ENCODE assay signal across 9 mouse cellular contexts in the genomic region with DNA sequence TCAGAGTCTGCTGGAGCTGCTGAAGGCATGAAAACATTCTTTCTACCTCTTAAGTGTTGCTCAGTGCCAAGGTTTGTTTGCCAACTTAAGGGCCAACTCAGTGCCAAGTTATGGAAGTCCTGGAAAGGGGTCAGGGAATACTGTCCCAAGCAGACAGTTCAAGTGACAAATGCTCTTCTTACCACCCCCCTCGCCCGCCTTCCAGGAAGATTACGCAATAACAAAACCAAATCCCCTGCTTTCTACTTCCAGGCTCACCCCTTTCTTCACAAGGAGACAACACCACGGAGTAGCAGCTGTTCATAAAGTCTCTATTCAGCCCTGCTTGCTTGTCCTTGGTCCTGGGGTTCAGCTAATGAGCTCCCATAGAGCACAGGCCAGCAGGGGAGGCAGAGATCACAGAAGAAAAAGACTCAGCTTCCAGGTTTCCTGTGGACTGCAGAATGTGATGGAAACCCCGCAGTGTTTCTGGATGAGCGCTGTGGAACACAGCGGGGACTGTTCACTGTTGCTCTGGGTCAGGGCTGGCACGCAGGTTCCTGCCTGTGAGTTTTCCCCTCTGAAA. TPM values are rescaled to one million over a fixed set of nuclear protein-coding genes. Genes with fewer than 3 reads are reported as not detected.
A peak's percentile ranks its signal among the peaks of the same experiment; 100 is the strongest.
DNase-seq lines count a peak whose midpoint lies in the region; ATAC-seq and TF ChIP-seq lines count a peak whose summit lies in the region.
"Had no signal": no experiment of that assay in that cellular context is flagged by ENCODE, and none has a peak within 500 bp of the region (broad histone marks: within the 10 kb centered on the region; RNA-seq: fewer than 3 reads in every experiment).

No protein-coding gene starts in this region.

- peak; percentile 89 for ATAC-seq in lung, postnatal 0 days
- no peak for ATAC-seq in megakaryocyte progenitor cell, adult 5-6 weeks (replicated peaks; ENCODE audit: poor library complexity)

- no peak overlapping the region for H3K4me2 ChIP-seq in lung, postnatal 0 days (replicated peaks; ENCODE audit: low read depth, low read length)
- H3K4me2 ChIP-seq: liver, embryonic 13.5 days had no signal

- WGBS in lung, postnatal 0 days = 32% methylated on average over 8 of the region's 8 CpGs

- peak; percentile 24 to 31 for DNase-seq in layer of hippocampus, adult 2 months (ENCODE audit: low spot score in 2 of 2)
- DNase-seq in layer of hippocampus, postnatal 25 days (ENCODE audit: extremely low spot score in 1 of 2, low spot score in 1 of 2) = no peak
- peak; percentile 22 for DNase-seq in cerebellum, adult 9-10 months
- peak; percentile 25 to 48 for DNase-seq in gastrocnemius, adult 8-10 months (ENCODE audit: low spot score in 2 of 2)
- peak; percentile 88 for DNase-seq in lung, postnatal 0 days (ENCODE audit: low spot score)
- no peak for DNase-seq in B cell, adult 2 months
- no peak for DNase-seq in right cerebral cortex, adult 2 months (ENCODE audit: low spot score in 2 of 2)
- DNase-seq: liver, embryonic 13.5 days had no signal

- H3K4me3 ChIP-seq in layer of hippocampus, adult 2 months = no peak overlapping the region
- no peak overlapping the region for H3K4me3 ChIP-seq in lung, postnatal 0 days (ENCODE audit: low read depth, low read length)
- H3K4me3 ChIP-seq: liver, embryonic 13.5 days had no signal

- peak overlapping the region; percentile 69 for H3K27ac ChIP-seq in layer of hippocampus, adult 2 months
- peak overlapping the region; percentile 81 for H3K27ac ChIP-seq in lung, postnatal 0 days (ENCODE audit: low read length)
- H3K27ac ChIP-seq: liver, embryonic 13.5 days had no signal

- no peaks in the 10 kb centered on the region for H3K27me3 ChIP-seq in lung, postnatal 0 days (replicated peaks; ENCODE audit: insufficient read depth, low read length)
- H3K27me3 ChIP-seq: liver, embryonic 13.5 days had no signal

- TF ChIP-seq CTCF in layer of hippocampus, adult 2 months (conservative IDR thresholded peaks at IDR 0.05) = peak; percentile 27
- peak; percentile 44 for TF ChIP-seq CTCF in lung, postnatal 0 days (IDR thresholded peaks at IDR 0.05)

- H3K4me1 ChIP-seq in lung, postnatal 0 days (ENCODE audit: insufficient read depth, low read depth, low read length) = peaks cover 28% of the 10 kb centered on the region; the same call in 1 of the 2 replicates

- H3K36me3 ChIP-seq in lung, postnatal 0 days (ENCODE audit: insufficient read depth, low read length) = no peaks in the 10 kb centered on the region
- H3K36me3 ChIP-seq: liver, embryonic 13.5 days had no signal

- peak; percentile 97 for TF ChIP-seq EP300 in lung, postnatal 0 days (IDR thresholded peaks at IDR 0.05)

- no peak overlapping the region; the same call in 1 of the 2 replicates for H3K9ac ChIP-seq in lung, postnatal 0 days (replicated peaks; ENCODE audit: low read depth)
- H3K9ac ChIP-seq: liver, embryonic 13.5 days had no signal

- no peaks in the 10 kb centered on the region for H3K9me3 ChIP-seq in lung, postnatal 0 days (ENCODE audit: low read length)
- H3K9me3 ChIP-seq: liver, embryonic 13.5 days had no signal

RNA-seq across cellular contexts. Expression of gene Hopx, which starts 22.9 kb away (rescaled TPM):
- 10 to 100 TPM; 81.8 to 81.9 TPM for total RNA-seq in layer of hippocampus, adult 2 months (2021)
- 10 to 100 TPM; 86.3 to 89.3 TPM for total RNA-seq in layer of hippocampus, postnatal 25 days (2021)
- 1 to 10 TPM; 1.2 to 2.7 (median 2.2) TPM for total RNA-seq in gastrocnemius, adult 8-10 months (2022)
- polyA plus RNA-seq in lung, postnatal 0 days (2015; fragmentation: Nextera tagmentation; extraction: Ambion mirVana) = 49.0 and 49.5 TPM in 2 replicates
- 5.5 TPM in 2 replicates for total RNA-seq in megakaryocyte progenitor cell, adult 5-6 weeks (2015)
- total RNA-seq in megakaryocyte progenitor cell, adult 5-6 weeks (2017) = 1.5 and 3.2 TPM in 2 replicates

Comparison
In these comparisons a context has a peak if more than half of its experiments do, and no peak if none do; other contexts are left out.
1. DNase-seq: peak in layer of hippocampus, adult 2 months (2 of 2), cerebellum, adult 9-10 months (single experiment), gastrocnemius, adult 8-10 months (2 of 2) and lung, postnatal 0 days (single experiment); none in layer of hippocampus, postnatal 25 days (0 of 2), B cell, adult 2 months (0 of 2) and right cerebral cortex, adult 2 months (0 of 2).
2. RNA of gene Hopx, which starts 22.9 kb away (total RNA-seq): 86.3 to 89.3 TPM in layer of hippocampus, postnatal 25 days and 81.8 to 81.9 TPM in layer of hippocampus, adult 2 months; 1.5 to 5.5 TPM in megakaryocyte progenitor cell, adult 5-6 weeks and 1.2 to 2.7 TPM in gastrocnemius, adult 8-10 months; every median in the first group is over 10 times any median in the second.